Mouse (Mus musculus): Measurements from ENCODE around the gene Zfand2b.

DNA sequence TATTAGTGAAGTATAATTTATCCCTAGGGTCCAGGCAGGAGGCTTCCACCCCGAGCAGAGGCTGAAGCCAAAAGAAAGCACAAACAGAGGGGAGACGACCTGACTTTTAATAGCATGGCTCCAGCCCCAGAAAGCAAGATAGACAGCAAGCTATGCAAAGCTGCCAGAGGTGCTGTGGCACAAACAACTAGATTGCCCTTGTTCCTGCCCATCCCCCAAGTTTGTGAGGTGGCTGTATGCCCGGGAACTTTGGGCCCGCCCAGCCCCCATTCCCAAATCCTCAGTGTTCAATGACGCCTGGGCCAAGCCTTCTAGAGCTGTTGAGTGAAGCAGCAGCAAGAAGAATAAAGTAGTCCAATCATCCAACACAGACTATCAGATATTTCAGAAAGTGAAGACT lies 46.4 kb downstream of the Zfand2b start:
- TF ChIP-seq GATA1 (IDR thresholded peaks at IDR 0.05; ENCODE audit: borderline replicate concordance, low read length) (no peak), FLI1 (IDR thresholded peaks at IDR 0.05; ENCODE audit: low read length) (no peak)

Measured in megakaryocyte, embryonic 14.5 days (primary cell).